Mouse (Mus musculus) intestine, embryonic 15.5 days (tissue): ENCODE data around the gene 1810062G17Rik. TPM values are rescaled to one million over a fixed set of nuclear protein-coding genes. Genes with fewer than 3 reads are reported as not detected.

Experiments used
- ATAC-seq: fragments of 200-750 bp; cut with Nextera tagmentation; 2 replicates; pipeline ENCODE4 v1.8.0; 2017; ENCODE audit warnings: moderate TSS enrichment, moderate library complexity
- H3K27ac ChIP-seq: fragments of 300-500 bp; sonication (generic); 2 replicates; pipeline ENCODE4 v1.5.1; 2015; ENCODE audit warnings: mild to moderate bottlenecking, inconsistent platforms
- H3K27me3 ChIP-seq: fragments of 300-500 bp; sonication (generic); replicated peaks from 2 replicates; pipeline ENCODE4 v1.6.1; 2015; ENCODE audit warnings: inconsistent platforms
- H3K36me3 ChIP-seq: fragments of 300-500 bp; sonication (generic); 2 replicates; pipeline ENCODE4 v1.6.1; 2015; ENCODE audit warnings: inconsistent platforms
- H3K4me1 ChIP-seq: fragments of 300-500 bp; sonication (generic); replicated peaks from 2 replicates; pipeline ENCODE4 v1.6.1; 2015; ENCODE audit warnings: inconsistent platforms
- H3K4me2 ChIP-seq: fragments of 300-500 bp; sonication (generic); replicated peaks from 2 replicates; pipeline ENCODE4 v1.6.1; 2015; ENCODE audit warnings: mild to moderate bottlenecking, inconsistent platforms
- H3K4me3 ChIP-seq: fragments of 300-500 bp; sonication (generic); replicated peaks from 2 replicates; pipeline ENCODE4 v1.5.1; 2015; ENCODE audit warnings: inconsistent platforms
- H3K9ac ChIP-seq: fragments of 300-500 bp; sonication (generic); 2 replicates; pipeline ENCODE4 v1.6.1; 2015; ENCODE audit warnings: inconsistent platforms
- H3K9me3 ChIP-seq: fragments of 300-500 bp; sonication (generic); 2 replicates; pipeline ENCODE4 v1.6.1; 2016; ENCODE audit warnings: inconsistent platforms
- WGBS: fragments of 180-500 bp; shearing (Covaris S2); methylation state at CpG from one replicate; pipeline ENCODE4 v1.1.7; 2015; 5-methylcytosine and 5-hydroxymethylcytosine counted together
- polyA plus RNA-seq: library from polyadenylated mRNA; unstranded; fragments of >200 nt; fragmentation: Nextera tagmentation; extraction: Ambion mirVana; gene quantifications from 2 replicates; pipeline ENCODE4 v1.2.1, GENCODE M21; 2015

The 1810062G17Rik gene
- polyA plus RNA-seq, 1 experiment from 2014 or later: 1.8 TPM

DNA sequence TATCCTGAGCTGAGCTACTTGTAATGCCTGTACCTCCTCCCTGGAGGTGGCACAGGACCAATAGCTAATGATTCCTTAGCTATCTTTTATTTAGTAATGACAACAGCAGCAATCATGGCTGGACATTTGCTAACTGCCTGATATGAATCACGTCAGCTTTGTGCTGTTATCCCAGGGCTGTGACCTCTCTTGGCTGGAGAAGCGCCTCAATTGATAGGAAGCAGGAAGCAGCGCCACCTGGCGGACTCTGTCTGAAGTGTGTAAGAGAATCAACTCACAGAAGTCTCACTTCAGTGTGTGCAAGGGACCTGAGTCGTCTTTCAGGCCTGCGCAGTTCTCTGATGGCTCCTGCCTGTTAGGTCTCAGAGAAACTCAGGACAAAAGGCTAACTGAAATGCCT, 19.7 kb downstream of the 1810062G17Rik start:
- ATAC-seq: peak; percentile 82
- Histone ChIP-seq H3K4me1 (no peaks in the 10 kb centered on the region), H3K4me3 (no peak overlapping the region), H3K27me3 (no peaks in the 10 kb centered on the region), H3K4me2 (peak overlapping the region; percentile 36; the same call in 1 of the 2 replicates), H3K9me3 (no peaks in the 10 kb centered on the region), H3K36me3 (no peaks in the 10 kb centered on the region), H3K9ac (no peak overlapping the region), H3K27ac (no peak overlapping the region)
- WGBS: 7% methylated on average over 6 of the region's 6 CpGs

DNA sequence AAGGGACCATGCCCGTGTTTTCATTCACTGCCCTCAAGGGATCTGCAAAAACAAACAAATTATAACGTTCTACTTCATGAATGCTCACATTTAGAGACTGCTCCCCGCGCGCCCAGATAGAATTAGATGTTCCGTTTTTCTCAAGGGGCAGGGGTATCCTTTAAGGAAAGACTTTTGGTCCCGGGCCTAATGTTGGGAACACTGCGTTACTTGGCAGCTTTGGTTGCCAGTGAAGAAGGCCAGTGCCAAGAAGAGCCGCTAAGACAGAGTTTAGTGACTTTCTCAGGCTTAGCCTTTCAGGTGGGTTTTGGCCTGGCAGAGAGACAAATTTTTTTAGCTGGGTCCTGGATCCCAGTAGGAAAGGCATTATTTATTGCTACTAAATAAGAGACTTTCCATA, 20.5 kb downstream of the 1810062G17Rik start:
- ATAC-seq: no peak
- H3K36me3 ChIP-seq: no peaks in the 10 kb centered on the region
- no peaks in the 10 kb centered on the region for H3K9me3 ChIP-seq
- no peaks in the 10 kb centered on the region for H3K27me3 ChIP-seq
- no peak overlapping the region for H3K9ac ChIP-seq
- H3K4me3 ChIP-seq: no peak overlapping the region
- H3K27ac ChIP-seq: no peak overlapping the region
- WGBS: 86% methylated on average over 9 of the region's 9 CpGs
- H3K4me2 ChIP-seq: no peak overlapping the region
- H3K4me1 ChIP-seq: no peaks in the 10 kb centered on the region

DNA sequence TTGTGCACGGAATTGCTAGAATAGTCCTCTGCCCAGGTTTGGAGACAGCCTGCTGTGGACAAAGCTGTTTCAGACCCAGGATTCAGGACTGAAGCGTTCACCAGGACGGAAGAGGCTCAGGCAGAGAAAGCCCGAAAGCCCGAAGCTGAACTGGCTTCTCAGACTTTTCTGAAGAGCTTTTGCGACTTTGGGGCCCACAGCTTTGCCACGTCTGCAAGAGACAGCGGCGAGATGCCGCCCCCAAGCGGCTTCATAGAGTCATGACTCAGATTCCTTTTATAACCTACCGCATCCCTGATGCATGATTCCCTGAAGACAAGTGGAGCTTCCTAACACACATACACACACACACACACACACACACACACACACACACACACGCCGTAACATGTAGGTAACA, 21.0 kb downstream of the 1810062G17Rik start:
- Histone ChIP-seq H3K27me3 (no peaks in the 10 kb centered on the region), H3K9ac (no peak overlapping the region), H3K9me3 (no peaks in the 10 kb centered on the region), H3K4me3 (no peak overlapping the region), H3K36me3 (no peaks in the 10 kb centered on the region), H3K4me2 (no peak overlapping the region), H3K27ac (no peak overlapping the region), H3K4me1 (no peaks in the 10 kb centered on the region)
- ATAC-seq: peak; percentile 74
- WGBS: 20% methylated on average over 14 of the region's 14 CpGs

DNA sequence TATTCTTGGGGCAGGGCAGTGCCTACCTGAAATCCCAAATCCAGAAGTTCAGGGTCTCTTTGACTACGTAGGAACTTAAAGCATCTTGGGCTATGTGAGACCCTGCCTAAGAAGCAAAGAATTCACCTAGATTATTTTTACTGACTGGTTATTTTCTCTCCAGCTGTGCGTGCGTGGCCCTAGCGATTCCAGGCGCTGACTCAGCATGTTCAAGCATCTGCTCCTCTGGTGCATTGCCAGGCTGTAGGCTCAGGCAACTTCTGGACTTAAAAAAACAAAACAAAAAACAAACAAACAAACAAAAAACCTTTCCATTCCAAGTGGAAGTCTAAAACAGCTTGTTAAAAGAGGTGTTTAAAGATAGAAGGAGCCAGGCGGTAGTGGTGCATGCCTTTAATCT, 22.5 kb downstream of the 1810062G17Rik start:
- H3K4me2 ChIP-seq: no peak overlapping the region
- ATAC-seq: no peak

DNA sequence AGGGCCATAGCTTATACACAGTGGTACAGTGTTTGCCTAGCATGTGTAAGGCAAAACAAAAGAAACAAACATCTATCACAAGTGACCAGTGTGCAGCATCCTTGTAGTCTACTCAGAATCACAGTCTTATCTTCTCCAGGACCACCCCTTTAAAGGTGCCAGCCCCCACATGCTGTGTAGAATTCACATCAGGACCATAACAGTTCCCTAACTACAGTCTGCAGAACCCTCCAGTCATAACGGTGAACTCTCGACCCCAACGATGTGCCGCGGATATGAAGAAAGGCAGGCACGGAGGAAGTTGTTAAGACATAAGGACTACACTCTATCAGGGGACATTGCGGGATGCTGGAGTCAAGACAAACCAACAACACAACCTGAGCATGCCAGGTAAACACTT, 23.7 kb downstream of the 1810062G17Rik start:
- Histone ChIP-seq H3K4me1 (no peaks in the 10 kb centered on the region), H3K27me3 (no peaks in the 10 kb centered on the region), H3K9me3 (no peaks in the 10 kb centered on the region), H3K4me2 (no peak overlapping the region), H3K27ac (no peak overlapping the region), H3K36me3 (no peaks in the 10 kb centered on the region), H3K4me3 (no peak overlapping the region), H3K9ac (no peak overlapping the region)
- no peak for ATAC-seq
- WGBS: 88% methylated on average over 7 of the region's 7 CpGs

More for the DNA sequence above, 22.5 kb downstream of the 1810062G17Rik start:
- Histone ChIP-seq H3K36me3 (no peaks in the 10 kb centered on the region), H3K9me3 (no peaks in the 10 kb centered on the region), H3K9ac (no peak overlapping the region), H3K4me3 (no peak overlapping the region), H3K27ac (no peak overlapping the region), H3K4me1 (no peaks in the 10 kb centered on the region), H3K27me3 (no peaks in the 10 kb centered on the region)
- 88% methylated on average over 6 of the region's 6 CpGs for WGBS

DNA sequence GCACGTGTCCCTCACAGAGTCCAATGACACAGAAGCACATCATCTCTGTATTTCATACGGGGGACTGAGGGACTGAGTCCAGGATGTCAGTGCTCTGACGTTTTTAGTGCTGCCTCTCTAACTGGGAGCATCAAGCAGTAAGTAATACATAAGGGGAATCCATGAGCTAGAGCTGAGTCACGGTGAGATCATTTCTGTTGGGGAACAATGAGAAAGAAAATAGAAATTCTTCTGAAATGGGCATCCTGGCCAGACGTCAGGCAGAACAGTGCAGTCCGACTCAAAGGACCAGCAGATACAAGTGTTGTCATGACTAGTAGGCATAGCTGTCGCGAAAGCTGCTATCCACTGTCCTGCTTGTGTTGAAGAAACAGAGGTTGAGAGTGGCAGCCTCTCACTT, 25.2 kb downstream of the 1810062G17Rik start:
- Histone ChIP-seq H3K9ac (no peak overlapping the region), H3K36me3 (no peaks in the 10 kb centered on the region), H3K4me2 (no peak overlapping the region), H3K4me3 (no peak overlapping the region), H3K9me3 (no peaks in the 10 kb centered on the region), H3K27ac (no peak overlapping the region), H3K27me3 (no peaks in the 10 kb centered on the region), H3K4me1 (no peaks in the 10 kb centered on the region)
- WGBS: 87% methylated on average over 8 of the region's 8 CpGs
- ATAC-seq: no peak

DNA sequence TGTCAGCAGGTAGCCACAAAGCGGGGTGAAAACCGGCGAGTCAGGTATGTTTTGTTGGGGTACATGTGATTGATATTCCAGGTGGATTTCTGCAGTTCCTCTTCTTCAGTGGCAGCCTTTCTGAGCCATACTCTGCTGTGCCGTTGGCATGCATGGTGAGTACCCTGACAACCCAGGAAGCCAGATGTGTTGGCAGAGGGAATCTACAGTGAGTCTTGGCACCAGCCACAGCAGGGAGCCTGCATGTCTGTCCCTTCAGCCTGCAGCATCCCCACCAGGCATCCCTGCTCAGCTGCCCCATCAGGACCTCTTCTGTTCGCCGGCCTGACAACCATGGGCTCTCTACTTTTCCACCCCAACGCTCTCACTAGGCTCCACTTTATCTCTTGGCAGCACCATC, 25.8 kb downstream of the 1810062G17Rik start:
- Histone ChIP-seq H3K4me1 (no peaks in the 10 kb centered on the region), H3K9me3 (no peaks in the 10 kb centered on the region), H3K4me3 (no peak overlapping the region), H3K27ac (no peak overlapping the region), H3K9ac (no peak overlapping the region), H3K4me2 (no peak overlapping the region), H3K36me3 (no peaks in the 10 kb centered on the region), H3K27me3 (no peaks in the 10 kb centered on the region)
- 74% methylated on average over 7 of the region's 7 CpGs for WGBS
- no peak for ATAC-seq

DNA sequence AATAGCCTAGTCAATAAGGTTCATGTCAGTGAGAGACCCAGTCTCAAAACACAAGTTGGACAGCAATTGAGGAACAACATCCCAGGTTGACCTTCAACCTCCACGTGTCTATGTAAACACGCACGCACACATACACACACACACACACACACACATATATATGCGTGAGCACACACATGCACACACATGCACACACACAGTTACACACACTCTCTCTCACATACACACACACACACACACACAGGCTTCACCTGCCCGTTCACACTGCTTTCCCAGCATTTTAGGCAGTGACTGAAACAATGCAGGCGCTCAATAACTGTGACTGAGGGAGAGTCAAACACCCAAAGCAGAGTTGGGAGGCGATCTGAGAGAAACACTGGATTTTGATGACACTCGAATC, 29.6 kb downstream of the 1810062G17Rik start:
- Histone ChIP-seq H3K27ac (no peak overlapping the region), H3K27me3 (no peaks in the 10 kb centered on the region), H3K9me3 (no peaks in the 10 kb centered on the region), H3K36me3 (no peaks in the 10 kb centered on the region), H3K4me3 (no peak overlapping the region), H3K4me2 (no peak overlapping the region), H3K4me1 (no peaks in the 10 kb centered on the region), H3K9ac (no peak overlapping the region)
- 83% methylated on average over 8 of the region's 8 CpGs for WGBS
- ATAC-seq: no peak

DNA sequence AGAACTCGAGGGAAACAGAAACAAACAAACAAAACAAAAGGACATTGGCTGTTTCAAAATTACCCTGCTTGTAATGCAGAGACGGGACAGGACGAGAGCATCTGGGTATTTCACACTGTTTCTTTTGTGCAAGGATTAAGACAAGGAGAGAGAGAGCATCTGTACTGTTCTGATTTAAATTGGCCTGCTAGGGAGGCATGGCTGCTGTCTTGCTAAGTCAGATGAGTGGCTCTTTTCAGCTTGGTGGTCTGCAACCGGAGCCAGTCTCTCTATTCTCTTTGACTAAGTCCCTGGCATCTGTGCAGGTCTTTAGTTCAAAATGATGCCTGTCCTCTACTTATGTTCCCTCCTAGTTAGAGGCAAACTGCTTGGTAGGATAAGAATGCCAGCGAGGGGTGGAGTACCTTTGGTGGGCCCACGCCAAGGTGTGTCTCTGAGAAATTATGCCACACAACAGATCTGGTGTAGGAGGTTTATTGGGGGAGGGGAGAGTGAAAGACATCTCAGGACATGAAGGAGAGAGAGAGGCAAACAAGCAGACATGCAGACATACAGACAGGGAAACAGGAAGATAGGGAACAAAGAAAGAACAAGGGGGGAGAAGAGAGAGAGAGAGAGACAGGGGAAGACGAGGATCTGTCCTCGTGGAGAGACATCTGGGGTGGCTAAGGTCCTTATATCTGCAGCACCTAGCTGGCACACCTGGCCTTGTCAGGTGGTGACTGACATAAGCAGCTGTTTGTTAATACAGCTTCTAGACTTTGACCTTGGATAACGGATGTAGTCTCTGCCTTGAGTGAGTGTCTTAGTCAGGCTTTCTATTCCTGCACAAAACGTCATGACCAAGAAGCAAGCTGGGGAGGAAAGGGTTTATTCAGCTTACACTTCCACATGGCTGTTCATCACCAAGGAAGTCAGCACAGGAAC, 30.3 kb downstream of the 1810062G17Rik start:
- no peaks in the 10 kb centered on the region for H3K36me3 ChIP-seq
- ATAC-seq: peak; percentile 70
- H3K9me3 ChIP-seq: no peaks in the 10 kb centered on the region
- no peaks in the 10 kb centered on the region for H3K27me3 ChIP-seq
- no peak overlapping the region for H3K27ac ChIP-seq
- no peak overlapping the region for H3K4me2 ChIP-seq
- no peaks in the 10 kb centered on the region for H3K4me1 ChIP-seq
- no peak overlapping the region for H3K9ac ChIP-seq
- no peak overlapping the region for H3K4me3 ChIP-seq
- WGBS: 64% methylated on average over 10 of the region's 10 CpGs

DNA sequence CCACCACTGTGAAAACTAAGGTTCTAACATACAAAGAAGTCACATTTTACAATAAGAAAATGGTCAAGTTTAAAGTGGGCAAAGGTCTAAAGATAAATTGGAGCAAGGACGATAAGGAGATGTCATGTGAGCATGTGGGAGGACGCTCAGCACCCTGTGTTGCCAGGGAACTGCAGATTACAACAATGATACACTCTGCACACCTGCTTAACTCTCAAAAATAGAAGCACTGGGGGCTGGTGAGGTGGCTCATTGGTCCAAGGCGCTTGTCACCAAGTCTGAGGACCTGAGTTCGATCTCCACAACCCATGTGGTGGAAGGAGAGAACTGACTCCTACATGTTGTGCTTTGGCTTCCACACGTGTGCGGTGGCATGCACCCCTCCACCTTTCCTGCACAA, 35.8 kb downstream of the 1810062G17Rik start:
- H3K36me3 ChIP-seq: no peaks in the 10 kb centered on the region
- no peak overlapping the region for H3K4me3 ChIP-seq
- H3K9me3 ChIP-seq: no peaks in the 10 kb centered on the region
- H3K4me1 ChIP-seq: no peaks in the 10 kb centered on the region
- no peaks in the 10 kb centered on the region for H3K27me3 ChIP-seq
- no peak overlapping the region for H3K27ac ChIP-seq
- 67% methylated on average over 6 of the region's 6 CpGs for WGBS
- H3K4me2 ChIP-seq: no peak overlapping the region
- ATAC-seq: peak; percentile 89
- H3K9ac ChIP-seq: no peak overlapping the region

DNA sequence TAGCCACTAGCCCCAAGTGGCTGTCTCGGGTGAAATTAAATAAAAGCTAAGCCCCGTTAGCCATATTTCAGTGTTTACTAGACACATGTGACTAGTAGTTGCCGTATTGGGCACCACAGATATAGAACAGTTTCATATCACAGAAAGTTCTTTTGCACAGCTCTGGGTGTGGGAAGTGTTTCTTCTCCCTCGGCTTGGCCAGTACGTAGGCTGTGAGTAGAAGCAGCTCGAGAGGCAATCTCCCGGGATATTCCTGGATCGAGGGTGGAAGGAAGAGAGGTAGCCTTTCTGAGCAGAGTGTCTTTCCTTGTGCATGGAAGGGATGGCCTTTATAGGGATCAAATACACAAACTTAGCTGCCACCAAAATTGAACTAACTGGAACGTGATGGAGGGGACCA, 40.5 kb downstream of the 1810062G17Rik start:
- WGBS: 87% methylated on average over 9 of the region's 9 CpGs
- no peaks in the 10 kb centered on the region for H3K36me3 ChIP-seq
- H3K4me1 ChIP-seq: peaks cover 3% of the 10 kb centered on the region
- no peak for ATAC-seq
- no peak overlapping the region for H3K4me3 ChIP-seq
- H3K9me3 ChIP-seq: no peaks in the 10 kb centered on the region
- no peak overlapping the region for H3K4me2 ChIP-seq
- no peak overlapping the region for H3K27ac ChIP-seq
- peaks cover 10% of the 10 kb centered on the region; the same call in 1 of the 2 replicates for H3K27me3 ChIP-seq
- no peak overlapping the region for H3K9ac ChIP-seq

DNA sequence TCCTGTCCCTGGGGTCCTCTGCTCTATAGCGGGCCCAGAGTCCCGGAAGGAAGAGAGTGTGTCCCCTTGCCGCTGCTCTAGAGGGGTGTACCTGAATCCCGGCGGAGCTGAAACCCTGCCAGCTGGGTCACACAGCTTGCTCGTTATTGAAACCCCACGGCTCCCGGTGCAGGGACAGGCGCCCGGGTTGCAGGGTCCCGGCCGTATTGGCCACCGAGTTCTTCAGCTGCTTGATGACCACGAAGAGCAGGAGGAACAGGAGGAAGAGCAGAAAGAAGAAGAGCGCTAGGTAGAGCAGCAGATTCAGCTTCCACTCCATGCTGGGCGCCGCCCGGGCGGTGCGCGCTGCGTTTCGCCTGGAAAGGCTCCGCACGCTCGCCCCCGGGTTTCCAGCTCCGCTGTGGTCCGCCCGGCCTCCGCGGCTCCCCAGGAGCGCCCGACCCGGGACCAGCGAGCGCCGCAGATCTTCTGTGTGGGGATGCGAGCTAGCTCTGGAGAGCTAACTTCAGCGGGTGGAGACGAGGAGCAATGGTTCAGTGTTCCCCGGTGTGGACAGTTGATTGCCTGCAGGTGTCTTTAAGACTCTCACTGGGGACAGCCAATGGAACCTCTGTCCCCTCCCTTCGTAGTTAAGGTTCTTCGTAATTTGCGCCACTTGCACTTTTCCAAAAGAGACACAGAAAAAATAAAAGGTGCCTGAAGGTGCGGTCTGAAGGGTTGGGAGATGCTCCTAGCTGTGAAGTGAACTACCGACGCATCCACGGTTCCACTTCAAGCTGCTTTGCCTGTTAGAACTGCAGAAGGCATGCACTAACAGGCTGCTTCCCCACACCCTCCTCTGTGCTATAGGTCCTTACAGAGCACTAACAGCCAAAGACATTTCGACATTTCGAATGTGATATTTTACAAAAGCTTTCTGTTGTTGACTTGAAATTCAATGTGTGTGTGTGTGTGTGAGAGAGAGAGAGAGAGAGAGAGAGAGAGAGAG, 45.6 kb downstream of the 1810062G17Rik start, which contains the start of gene Gm11549:
Gm11549 (minus strand) TSS at position 741 of the 988 bp plus-strand sequence.
- Histone ChIP-seq H3K9me3 (no peaks in the 10 kb centered on the region), H3K36me3 (no peaks in the 10 kb centered on the region), H3K9ac (peak within 1 kb of the TSS; percentile 45), H3K4me3 (peak within 1 kb of the TSS; percentile 43), H3K27ac (no peak within 1 kb of the TSS), H3K4me2 (peak within 1 kb of the TSS; percentile 91), H3K4me1 (peaks cover 3% of the 10 kb centered on the region), H3K27me3 (peaks cover 22% of the 10 kb centered on the region)
- WGBS: 1% methylated on average over 51 of the region's 51 CpGs
- ATAC-seq: peak; percentile 70
